Mouse (Mus musculus) heart, embryonic 14.5 days (tissue): ENCODE measurements at regions not wholly inside any gene's neighbourhood (a gene's known extent, or its start where the extent isn't known, plus 50 kb on each side); places are given as distances from the start of the nearest gene placed in this dataset.

Experiments
- ATAC-seq: fragments of 200-750 bp; cut with Nextera tagmentation; 2 replicates; pipeline ENCODE4 v1.8.0; 2017; ENCODE audit warnings: low read depth, moderate TSS enrichment; ENCODE audit not compliant: insufficient number of reproducible peaks, insufficient read depth, low FRiP score
- H3K27ac ChIP-seq, 2 experiments: fragments of 200-500 bp in 1 of 2; fragments of 300-500 bp in 1 of 2; sonication (generic) in 1 of 2; replicated peaks in 1 of 2; 2 replicates each; pipeline ENCODE4 v1.5.1; 2012 to 2014; ENCODE audit warnings: low read depth in 2 of 2, low read length in 2 of 2, control low read depth in 1 of 2, mild to moderate bottlenecking in 1 of 2, mixed read lengths in 1 of 2; ENCODE audit not compliant: control insufficient read depth in 1 of 2, insufficient read depth in 1 of 2
- H3K27me3 ChIP-seq: fragments of 300-500 bp; sonication (generic); 2 replicates; pipeline ENCODE4 v1.6.1; 2014; ENCODE audit warnings: mild to moderate bottlenecking, low read length, control low read depth; ENCODE audit not compliant: control insufficient read depth, insufficient read depth
- H3K36me3 ChIP-seq: fragments of 300-500 bp; sonication (generic); 2 replicates; pipeline ENCODE4 v1.6.1; 2014; ENCODE audit warnings: mild to moderate bottlenecking, control low read depth, low read length, mixed read lengths; ENCODE audit not compliant: control insufficient read depth, insufficient read depth
- H3K4me1 ChIP-seq, 2 experiments: fragments of 200-500 bp in 1 of 2; fragments of 300-500 bp in 1 of 2; sonication (generic) in 1 of 2; 2 replicates each; pipeline ENCODE4 v1.6.1; 2012 to 2014; ENCODE audit warnings: low read length in 2 of 2, control low read depth in 1 of 2, mixed read lengths in 1 of 2; ENCODE audit not compliant: control insufficient read depth in 2 of 2, insufficient read depth in 2 of 2
- H3K4me2 ChIP-seq: fragments of 300-500 bp; sonication (generic); 2 replicates; pipeline ENCODE4 v1.6.1; 2014; ENCODE audit warnings: mild to moderate bottlenecking, low read length
- H3K4me3 ChIP-seq, 2 experiments: fragments of 200-500 bp in 1 of 2; fragments of 300-500 bp in 1 of 2; sonication (generic) in 1 of 2; 2 replicates each; pipeline ENCODE4 v1.5.1; 2012 to 2014; ENCODE audit warnings: low read length in 2 of 2, mild to moderate bottlenecking in 2 of 2, control low read depth in 1 of 2, low read depth in 1 of 2, moderate library complexity in 1 of 2; ENCODE audit not compliant: control insufficient read depth in 1 of 2, insufficient read depth in 1 of 2
- H3K9ac ChIP-seq: fragments of 300-500 bp; sonication (generic); 2 replicates; pipeline ENCODE4 v1.6.1; 2014; ENCODE audit warnings: mild to moderate bottlenecking, low read length
- H3K9me3 ChIP-seq: fragments of 300-500 bp; sonication (generic); 2 replicates; pipeline ENCODE4 v1.6.1; 2016; ENCODE audit warnings: low read length, control low read depth; ENCODE audit not compliant: control insufficient read depth
- WGBS: fragments of 180-500 bp; shearing (Covaris S2); extraction: QIAGEN DNeasy Blood & Tissue Kit; methylation state at CpG from one replicate; pipeline ENCODE4 v1.1.7; 2014; 5-methylcytosine and 5-hydroxymethylcytosine counted together

GRCm38 (mm10) chr3:66739356-66740014, 241.7 kb upstream of the Rsrc1 start:
- ATAC-seq: no peak
- 72% methylated on average over 7 of the region's 7 CpGs for WGBS
- Histone ChIP-seq H3K27ac (no peak overlapping the region), H3K27me3 (no peaks in the 10 kb centered on the region), H3K36me3 (no peaks in the 10 kb centered on the region), H3K9me3 (no peaks in the 10 kb centered on the region), H3K4me3 (no peak overlapping the region), H3K4me2 (no peak overlapping the region), H3K4me1 (peaks cover 0 to 4% of the 10 kb centered on the region in 2 experiments; a peak in 2 of 4 replicates), H3K9ac (no peak overlapping the region)

- 80% methylated on average over 11 of the region's 11 CpGs for WGBS
- Histone ChIP-seq H3K36me3 (no peaks in the 10 kb centered on the region), H3K27me3 (no peaks in the 10 kb centered on the region), H3K9ac (no peak overlapping the region), H3K9me3 (no peaks in the 10 kb centered on the region), H3K4me1 (no peaks in the 10 kb centered on the region), H3K4me3 (no peak overlapping the region), H3K27ac (no peak overlapping the region), H3K4me2 (no peak overlapping the region)
- ATAC-seq: no peak
These were observed 236.9 kb upstream of the Rsrc1 start for GRCm38 (mm10) chr3:66744133-66744913.

- ATAC-seq: no peak
These were observed 234.7 kb upstream of the Rsrc1 start for GRCm38 (mm10) chr3:66746373-66747072.

GRCm38 (mm10) chr3:66747073-66747710, 234.0 kb upstream of the Rsrc1 start:
- ATAC-seq: no peak
- Histone ChIP-seq H3K36me3 (no peaks in the 10 kb centered on the region), H3K9me3 (no peaks in the 10 kb centered on the region), H3K27me3 (no peaks in the 10 kb centered on the region), H3K4me1 (no peaks in the 10 kb centered on the region), H3K4me3 (no peak overlapping the region), H3K27ac (no peak overlapping the region), H3K4me2 (no peak overlapping the region), H3K9ac (no peak overlapping the region)
- 82% methylated on average over 20 of the region's 20 CpGs for WGBS

More at GRCm38 (mm10) chr3:66746373-66747072, 234.7 kb upstream of the Rsrc1 start:
- H3K27ac ChIP-seq: no peak overlapping the region
- H3K9me3 ChIP-seq: no peaks in the 10 kb centered on the region
- WGBS: 90% methylated on average over 19 of the region's 19 CpGs
- H3K4me3 ChIP-seq: no peak overlapping the region
- no peak overlapping the region for H3K9ac ChIP-seq
- H3K4me2 ChIP-seq: no peak overlapping the region
- no peaks in the 10 kb centered on the region for H3K36me3 ChIP-seq
- H3K4me1 ChIP-seq: no peaks in the 10 kb centered on the region
- H3K27me3 ChIP-seq: no peaks in the 10 kb centered on the region

- WGBS: 35% methylated on average over 3 of the region's 3 CpGs
- no peak overlapping the region for H3K27ac ChIP-seq
- peaks cover 3 to 8% of the 10 kb centered on the region in 2 experiments; a peak in 1 of 4 replicates for H3K4me1 ChIP-seq
- no peaks in the 10 kb centered on the region for H3K36me3 ChIP-seq
- no peaks in the 10 kb centered on the region for H3K9me3 ChIP-seq
- no peak for ATAC-seq
- no peak overlapping the region for H3K4me2 ChIP-seq
- no peaks in the 10 kb centered on the region for H3K27me3 ChIP-seq
- no peak overlapping the region for H3K9ac ChIP-seq
- no peak overlapping the region for H3K4me3 ChIP-seq
These were observed 223.0 kb upstream of the Rsrc1 start for GRCm38 (mm10) chr3:66758141-66758540.

GRCm38 (mm10) chr3:66759841-66760240, 221.3 kb upstream of the Rsrc1 start:
- H3K27me3 ChIP-seq: no peaks in the 10 kb centered on the region
- no peaks in the 10 kb centered on the region for H3K9me3 ChIP-seq
- H3K9ac ChIP-seq: no peak overlapping the region
- ATAC-seq: no peak
- peaks cover 3 to 8% of the 10 kb centered on the region in 2 experiments; a peak in 1 of 4 replicates for H3K4me1 ChIP-seq
- H3K36me3 ChIP-seq: no peaks in the 10 kb centered on the region
- no peak overlapping the region for H3K27ac ChIP-seq
- H3K4me3 ChIP-seq: no peak overlapping the region
- no peak overlapping the region for H3K4me2 ChIP-seq
- 91% methylated on average over 4 of the region's 4 CpGs for WGBS

GRCm38 (mm10) chr3:66762446-66762845, 218.7 kb upstream of the Rsrc1 start:
- Histone ChIP-seq H3K27ac (no peak overlapping the region), H3K27me3 (no peaks in the 10 kb centered on the region), H3K4me2 (no peak overlapping the region), H3K9ac (no peak overlapping the region), H3K4me3 (no peak overlapping the region), H3K36me3 (no peaks in the 10 kb centered on the region), H3K9me3 (no peaks in the 10 kb centered on the region), H3K4me1 (peaks cover 3 to 8% of the 10 kb centered on the region in 2 experiments; a peak in 1 of 4 replicates)
- 83% methylated on average over 3 of the region's 3 CpGs for WGBS
- no peak for ATAC-seq
